Mouse (Mus musculus) brown adipose tissue, adult 24 weeks (tissue): Measurements from ENCODE around the gene Slc48a1. TPM values are rescaled to one million over a fixed set of nuclear protein-coding genes. Genes with fewer than 3 reads are reported as not detected.

ENCODE experiments used
- H3K27ac ChIP-seq: fragments of 200-500 bp; replicated peaks from 2 replicates; pipeline ENCODE4 v1.5.1; 2012; ENCODE audit warnings: low read depth, mild to moderate bottlenecking, low read length
- H3K4me1 ChIP-seq: fragments of 200-500 bp; 2 replicates; pipeline ENCODE4 v1.6.1; 2012; ENCODE audit warnings: low read length, mixed read lengths; ENCODE audit not compliant: control insufficient read depth, insufficient read depth, insufficient read length
- H3K4me3 ChIP-seq: fragments of 200-500 bp; 2 replicates; pipeline ENCODE4 v1.5.1; 2012; ENCODE audit warnings: low read depth, mild to moderate bottlenecking, low read length, moderate library complexity; ENCODE audit not compliant: insufficient read depth
- polyA plus RNA-seq: library from polyadenylated mRNA; stranded (reverse); fragments of >200 nt; gene quantifications from 2 replicates; pipeline ENCODE4 v1.2.4, GENCODE M21; 2012; ENCODE audit not compliant: missing spikeins, insufficient read depth, insufficient read length

The Slc48a1 gene
- polyA plus RNA-seq, 1 experiment: 79.9 TPM

DNA sequence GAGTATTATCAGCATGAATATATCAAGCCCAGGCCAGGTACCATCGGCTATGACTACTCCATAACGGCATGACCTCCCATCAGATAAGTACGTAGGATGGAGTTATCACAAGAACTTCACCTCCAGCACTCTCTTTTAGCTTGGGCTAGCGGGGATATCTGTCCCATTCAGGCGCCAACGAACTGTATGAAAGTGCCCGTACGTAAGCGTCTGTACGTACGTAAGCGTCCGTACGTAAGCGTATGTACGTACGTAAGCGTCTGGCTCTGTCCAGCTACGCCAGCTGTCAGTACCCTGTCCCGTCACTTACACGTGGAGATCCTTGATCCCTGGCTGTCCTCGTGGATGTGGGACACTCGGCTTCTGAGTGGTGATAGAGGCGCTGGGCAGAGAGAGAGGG is 31.6 kb upstream of the Slc48a1 start:
- H3K4me1 ChIP-seq: peaks cover 4% of the 10 kb centered on the region
- H3K4me3 ChIP-seq: no peak overlapping the region
- H3K27ac ChIP-seq: no peak overlapping the region

DNA sequence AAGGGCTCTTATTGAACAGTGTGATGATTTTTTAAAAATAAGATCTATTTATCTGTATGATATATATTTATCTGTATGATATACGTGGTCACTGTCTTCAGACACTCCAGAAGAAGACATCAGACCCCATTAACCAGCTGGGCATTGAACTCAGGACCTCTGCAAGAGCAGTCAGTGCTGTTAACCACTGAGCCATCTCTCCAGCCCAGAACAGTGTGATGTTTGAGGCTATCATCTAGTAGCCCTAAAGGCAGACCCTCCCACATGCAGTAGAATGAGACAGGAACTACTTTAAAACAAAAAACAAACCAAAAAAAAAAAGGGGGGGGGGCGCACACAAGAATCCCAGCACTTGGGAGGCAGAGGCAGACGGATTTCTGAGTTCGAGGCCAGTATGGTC is 30.8 kb upstream of the Slc48a1 start:
- Histone ChIP-seq H3K27ac (no peak overlapping the region), H3K4me1 (peaks cover 4% of the 10 kb centered on the region), H3K4me3 (no peak overlapping the region)

GRCm38 (mm10) chr15:97748309-97748708 is 30.0 kb upstream of the Slc48a1 start:
- H3K4me3 ChIP-seq: no peak overlapping the region
- H3K27ac ChIP-seq: no peak overlapping the region
- peaks cover 4% of the 10 kb centered on the region for H3K4me1 ChIP-seq

GRCm38 (mm10) chr15:97748964-97749363 is 29.4 kb upstream of the Slc48a1 start:
- peaks cover 10% of the 10 kb centered on the region for H3K4me1 ChIP-seq
- no peak overlapping the region for H3K27ac ChIP-seq
- no peak overlapping the region for H3K4me3 ChIP-seq

- Histone ChIP-seq H3K4me3 (no peak overlapping the region), H3K27ac (no peak overlapping the region), H3K4me1 (peaks cover 12% of the 10 kb centered on the region)
These were observed 28.9 kb upstream of the Slc48a1 start for GRCm38 (mm10) chr15:97749397-97749796.

GRCm38 (mm10) chr15:97749841-97750240 is 28.5 kb upstream of the Slc48a1 start:
- Histone ChIP-seq H3K4me3 (no peak overlapping the region), H3K27ac (no peak overlapping the region), H3K4me1 (peaks cover 12% of the 10 kb centered on the region)

GRCm38 (mm10) chr15:97750697-97751096 is 27.6 kb upstream of the Slc48a1 start:
- Histone ChIP-seq H3K4me1 (peaks cover 12% of the 10 kb centered on the region), H3K27ac (peak overlapping the region; percentile 57), H3K4me3 (no peak overlapping the region)

DNA sequence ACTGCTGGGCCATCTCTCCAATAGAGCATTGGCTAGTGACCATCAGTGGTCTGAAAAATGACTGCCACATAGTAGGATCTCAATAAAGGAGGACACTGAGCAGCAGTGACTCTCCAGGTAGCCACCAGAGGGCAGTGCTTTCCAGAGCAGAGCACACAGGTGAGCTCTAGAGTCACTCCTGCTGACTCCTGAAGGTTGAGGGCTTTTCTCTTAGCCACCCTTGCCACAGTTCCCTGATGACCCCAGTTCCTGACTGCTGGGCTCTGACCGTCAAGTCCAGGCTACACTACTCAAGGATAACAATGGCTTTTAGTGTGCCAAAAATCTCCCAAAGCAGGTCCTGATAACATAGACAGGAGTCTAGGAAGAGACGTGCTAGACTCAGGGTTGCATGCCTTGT is 26.6 kb upstream of the Slc48a1 start:
- Histone ChIP-seq H3K4me3 (no peak overlapping the region), H3K27ac (0 out of 2 replicates have a peak overlapping the region, but pooled peaks have one; percentile 51), H3K4me1 (peaks cover 16% of the 10 kb centered on the region)

GRCm38 (mm10) chr15:97752491-97752890 is 25.8 kb upstream of the Slc48a1 start:
- Histone ChIP-seq H3K27ac (peak overlapping the region; percentile 50; the same call in 1 of the 2 replicates), H3K4me3 (no peak overlapping the region), H3K4me1 (peaks cover 16% of the 10 kb centered on the region)

- Histone ChIP-seq H3K4me3 (no peak overlapping the region), H3K27ac (0 out of 2 replicates have a peak overlapping the region, but pooled peaks have one; percentile 12)
These were observed 23.8 kb upstream of the Slc48a1 start for GRCm38 (mm10) chr15:97754476-97754875.

GRCm38 (mm10) chr15:97755361-97755760 is 23.0 kb upstream of the Slc48a1 start:
- no peak overlapping the region for H3K4me3 ChIP-seq
- peaks cover 16% of the 10 kb centered on the region for H3K4me1 ChIP-seq

More at GRCm38 (mm10) chr15:97754476-97754875, 23.8 kb upstream of the Slc48a1 start:
- H3K4me1 ChIP-seq: peaks cover 16% of the 10 kb centered on the region

DNA sequence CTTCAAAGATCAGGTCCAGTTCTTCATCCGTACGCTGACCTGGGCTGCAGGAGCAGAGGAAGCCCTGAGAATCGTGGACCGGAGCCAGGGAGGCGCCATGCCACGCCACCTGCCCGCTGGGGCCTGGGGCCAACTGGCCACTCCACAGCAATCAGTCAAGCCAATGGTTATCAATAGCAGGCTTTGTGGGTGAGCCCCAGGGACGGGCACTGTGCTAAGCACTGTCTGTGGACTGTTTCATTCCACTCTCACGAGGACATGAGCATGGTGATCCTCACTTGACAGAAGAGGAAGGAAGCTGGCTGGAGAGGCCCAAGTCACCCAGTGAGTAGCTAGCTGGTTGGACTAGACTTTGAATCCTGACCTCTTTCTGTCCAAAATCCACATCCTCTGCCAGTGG is 18.3 kb upstream of the Slc48a1 start:
- Histone ChIP-seq H3K27ac (no peak overlapping the region), H3K4me3 (no peak overlapping the region), H3K4me1 (peaks cover 7% of the 10 kb centered on the region; the same call in 1 of the 2 replicates)

More at GRCm38 (mm10) chr15:97755361-97755760, 23.0 kb upstream of the Slc48a1 start:
- H3K27ac ChIP-seq: no peak overlapping the region

GRCm38 (mm10) chr15:97760952-97761351 is 17.4 kb upstream of the Slc48a1 start:
- H3K27ac ChIP-seq: no peak overlapping the region
- H3K4me1 ChIP-seq: peaks cover 7% of the 10 kb centered on the region; the same call in 1 of the 2 replicates
- no peak overlapping the region for H3K4me3 ChIP-seq

DNA sequence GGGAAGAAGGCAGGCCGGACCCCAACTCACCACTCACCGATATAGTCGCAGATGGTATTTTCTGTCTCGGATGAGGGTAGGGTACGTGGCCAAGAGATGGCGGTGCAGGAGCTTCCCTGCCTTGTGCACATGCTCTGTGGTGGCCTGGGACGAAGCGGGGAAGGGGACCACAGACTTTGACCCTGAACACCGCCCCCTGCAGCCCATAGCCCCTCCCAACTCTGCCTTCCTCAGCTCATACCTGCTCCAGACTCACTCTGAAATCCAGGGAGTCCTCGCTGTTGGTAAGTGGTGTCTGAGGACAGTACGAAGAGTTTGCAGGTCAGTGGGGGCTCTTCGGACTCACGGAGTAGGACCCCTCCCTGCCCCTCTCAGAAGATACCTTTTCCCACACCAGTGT is 16.9 kb upstream of the Slc48a1 start:
- Histone ChIP-seq H3K27ac (peak overlapping the region; percentile 72; the same call in 1 of the 2 replicates), H3K4me3 (no peak overlapping the region), H3K4me1 (peaks cover 4% of the 10 kb centered on the region; the same call in 1 of the 2 replicates)

DNA sequence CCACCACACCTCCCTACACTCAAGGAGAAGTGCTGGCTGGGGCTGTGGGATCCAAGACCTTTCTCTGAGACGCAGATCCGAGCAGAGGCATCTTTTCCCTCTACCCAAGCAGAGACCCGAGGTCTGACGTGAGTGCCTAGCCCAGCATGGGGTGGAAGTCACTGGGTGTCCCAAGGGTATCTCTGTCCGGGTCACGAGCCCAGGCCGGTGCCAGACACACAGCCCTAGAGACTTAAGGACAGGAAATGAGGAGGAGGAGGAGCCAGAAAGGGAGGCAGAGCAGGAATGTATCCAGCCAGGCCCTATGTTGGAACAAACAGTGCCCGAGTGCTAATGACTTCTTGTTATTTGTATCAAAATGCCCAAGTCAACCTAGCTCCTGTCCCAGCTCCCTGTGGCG is 15.6 kb upstream of the Slc48a1 start:
- Histone ChIP-seq H3K4me1 (peaks cover 2% of the 10 kb centered on the region; the same call in 1 of the 2 replicates), H3K4me3 (peak overlapping the region; percentile 23), H3K27ac (peak overlapping the region; percentile 74)

- peaks cover 2% of the 10 kb centered on the region; the same call in 1 of the 2 replicates for H3K4me1 ChIP-seq
- peak overlapping the region; percentile 23 for H3K4me3 ChIP-seq
- H3K27ac ChIP-seq: peak overlapping the region; percentile 100
These were observed 14.9 kb upstream of the Slc48a1 start for GRCm38 (mm10) chr15:97763256-97764049.
